Mouse (Mus musculus) layer of hippocampus, adult 2 months (tissue): ENCODE data around the gene Adgrf3. TPM values are rescaled to one million over a fixed set of nuclear protein-coding genes. Genes with fewer than 3 reads are reported as not detected.

Experiments
- DNase-seq, 2 experiments: peaks; one replicate each; pipeline ENCODE4 v3.0.0; 2022; ENCODE audit warnings: low spot score in 2 of 2
- H3K27ac ChIP-seq: fragments of 200-600 bp; 2 replicates; pipeline ENCODE4 v1.8.1; 2022
- H3K4me3 ChIP-seq: fragments of 200-600 bp; 2 replicates; pipeline ENCODE4 v1.8.1; 2022; ENCODE audit warnings: mild to moderate bottlenecking
- CTCF ChIP-seq: fragments of 200-600 bp; conservative IDR thresholded peaks from 2 replicates; pipeline ENCODE4 v1.8.1; 2022; ENCODE audit warnings: antibody characterized with exemption, mild to moderate bottlenecking, moderate library complexity
- total RNA-seq, 2 experiments: library from RNA; stranded (reverse); gene quantifications; 2 replicates each; pipeline ENCODE4 v1.2.3; 2021

Gene Adgrf3
- total RNA-seq, 2 experiments from 2014 or later = not detected

- no peak overlapping the region for H3K27ac ChIP-seq
- DNase-seq = no peak
- no peak overlapping the region for H3K4me3 ChIP-seq
- TF ChIP-seq CTCF = no peak
Measured at GRCm38 (mm10) chr5:30187687-30188485, 17.6 kb downstream of the Adgrf3 start.

GRCm38 (mm10) chr5:30175811-30176210, 29.7 kb downstream of the Adgrf3 start:
- Histone ChIP-seq H3K27ac (no peak overlapping the region), H3K4me3 (no peak overlapping the region)
- DNase-seq = no peak
- no peak for TF ChIP-seq CTCF

GRCm38 (mm10) chr5:30172931-30173692, 32.4 kb downstream of the Adgrf3 start:
- DNase-seq = no peak
- Histone ChIP-seq H3K27ac (no peak overlapping the region), H3K4me3 (no peak overlapping the region)
- no peak for TF ChIP-seq CTCF

- TF ChIP-seq CTCF = no peak
- Histone ChIP-seq H3K27ac (no peak overlapping the region), H3K4me3 (no peak overlapping the region)
- DNase-seq = no peak
Measured at GRCm38 (mm10) chr5:30172115-30172514, 33.4 kb downstream of the Adgrf3 start.

GRCm38 (mm10) chr5:30170303-30170940, 35.1 kb downstream of the Adgrf3 start:
- H3K27ac ChIP-seq = peak overlapping the region; percentile 36; the same call in 1 of the 2 replicates
- DNase-seq = no peak
- no peak overlapping the region for H3K4me3 ChIP-seq
- no peak for TF ChIP-seq CTCF

GRCm38 (mm10) chr5:30165234-30165946, 40.1 kb downstream of the Adgrf3 start:
- H3K4me3 ChIP-seq = no peak overlapping the region
- H3K27ac ChIP-seq = no peak overlapping the region
- no peak for DNase-seq
- TF ChIP-seq CTCF = no peak

GRCm38 (mm10) chr5:30162339-30162738, 43.2 kb downstream of the Adgrf3 start:
- H3K27ac ChIP-seq = no peak overlapping the region
- DNase-seq = no peak
- no peak for TF ChIP-seq CTCF
- no peak overlapping the region for H3K4me3 ChIP-seq

- H3K4me3 ChIP-seq = no peak overlapping the region
- DNase-seq = no peak
- TF ChIP-seq CTCF = no peak
- no peak overlapping the region for H3K27ac ChIP-seq
Measured at GRCm38 (mm10) chr5:30161836-30162235, 43.7 kb downstream of the Adgrf3 start.

- peak overlapping the region; percentile 46; the same call in 1 of the 2 replicates for H3K27ac ChIP-seq
- peak in 1 of 2 experiments; percentile 30 for DNase-seq
- TF ChIP-seq CTCF = no peak
Measured at GRCm38 (mm10) chr5:30159601-30160000, 45.9 kb downstream of the Adgrf3 start.

GRCm38 (mm10) chr5:30155821-30156629, 49.5 kb downstream of the Adgrf3 start:
- no peak; the same call in 1 of the 2 replicates for TF ChIP-seq CTCF
- peak overlapping the region; percentile 98 for H3K4me3 ChIP-seq
- H3K27ac ChIP-seq = peak overlapping the region; percentile 100
- DNase-seq = no peak

More at GRCm38 (mm10) chr5:30159601-30160000, 45.9 kb downstream of the Adgrf3 start:
- H3K4me3 ChIP-seq = no peak overlapping the region; the same call in 1 of the 2 replicates

- TF ChIP-seq CTCF = no peak
- peak in 1 of 2 experiments; percentile 20 for DNase-seq
- peak overlapping the region; percentile 100 for H3K27ac ChIP-seq
Measured at GRCm38 (mm10) chr5:30155395-30155792, 50.1 kb downstream of the Adgrf3 start.

More at GRCm38 (mm10) chr5:30155395-30155792, 50.1 kb downstream of the Adgrf3 start:
- H3K4me3 ChIP-seq = peak overlapping the region; percentile 98
